Mouse (Mus musculus): ENCODE measurements around the gene Zfp84.
"Not testable (repeated sequence)": the region's sequence is repeated elsewhere in the genome, so short reads cannot be mapped to it uniquely, and the experiment has no call there.

Gene Zfp84

GRCm38 (mm10) chr7:29768090-29768900 is at the start of gene Zfp84:
Zfp84 (plus strand) TSS chr7:29768552.
- peak; percentile 92 for DNase-seq (ENCODE audit: low spot score)

- not testable (repeated sequence) for DNase-seq (ENCODE audit: low spot score)
Observed at GRCm38 (mm10) chr7:29725461-29726142, 42.8 kb upstream of the Zfp84 start.

- DNase-seq (ENCODE audit: low spot score) = not testable (repeated sequence)
Observed at GRCm38 (mm10) chr7:29726860-29727259, 41.5 kb upstream of the Zfp84 start, which contains the start of gene Catsperg2. Catsperg2 (minus strand) TSS chr7:29727032.

GRCm38 (mm10) chr7:29728055-29728454 is 40.3 kb upstream of the Zfp84 start:
- DNase-seq (ENCODE audit: low spot score) = no peak

- DNase-seq (ENCODE audit: low spot score) = no peak
Observed at GRCm38 (mm10) chr7:29742258-29742657, 26.1 kb upstream of the Zfp84 start.

- no peak for DNase-seq (ENCODE audit: low spot score)
Observed at GRCm38 (mm10) chr7:29760476-29760875, 7.9 kb upstream of the Zfp84 start.

- DNase-seq (ENCODE audit: low spot score) = no peak
Observed at GRCm38 (mm10) chr7:29764702-29765101, 3.6 kb upstream of the Zfp84 start.

GRCm38 (mm10) chr7:29767058-29767686 is 1.2 kb upstream of the Zfp84 start:
- peak; percentile 68 for DNase-seq (ENCODE audit: low spot score)

- no peak for DNase-seq (ENCODE audit: low spot score)
Observed at GRCm38 (mm10) chr7:29768980-29769379, 628 bp downstream of the Zfp84 start.

- no peak for DNase-seq (ENCODE audit: low spot score)
Observed at GRCm38 (mm10) chr7:29773503-29773902, 5.2 kb downstream of the Zfp84 start.

GRCm38 (mm10) chr7:29774371-29774770 is 6.0 kb downstream of the Zfp84 start:
- DNase-seq (ENCODE audit: low spot score) = no peak

GRCm38 (mm10) chr7:29776568-29776967 is 8.2 kb downstream of the Zfp84 start:
- DNase-seq (ENCODE audit: low spot score) = no peak

GRCm38 (mm10) chr7:29777372-29777771 is 9.0 kb downstream of the Zfp84 start:
- no peak for DNase-seq (ENCODE audit: low spot score)

GRCm38 (mm10) chr7:29783871-29784551 is 15.7 kb downstream of the Zfp84 start, which contains the start of gene Zfp30:
Zfp30 (plus strand) TSS chr7:29783998.
- peak; percentile 54 for DNase-seq (ENCODE audit: low spot score)

GRCm38 (mm10) chr7:29785023-29785422 is 16.7 kb downstream of the Zfp84 start:
- DNase-seq (ENCODE audit: low spot score) = no peak

- DNase-seq (ENCODE audit: low spot score) = no peak
Observed at GRCm38 (mm10) chr7:29785888-29786287, 17.5 kb downstream of the Zfp84 start.

GRCm38 (mm10) chr7:29792906-29793305 is 24.6 kb downstream of the Zfp84 start:
- DNase-seq (ENCODE audit: low spot score) = no peak

- no peak for DNase-seq (ENCODE audit: low spot score)
Observed at GRCm38 (mm10) chr7:29807046-29807445, 38.7 kb downstream of the Zfp84 start.

GRCm38 (mm10) chr7:29812244-29812643 is 43.9 kb downstream of the Zfp84 start:
- DNase-seq (ENCODE audit: low spot score) = no peak

GRCm38 (mm10) chr7:29814381-29814780 is 46.0 kb downstream of the Zfp84 start:
- DNase-seq (ENCODE audit: low spot score) = no peak

- no peak for DNase-seq (ENCODE audit: low spot score)
Observed at GRCm38 (mm10) chr7:29815061-29815784, 46.9 kb downstream of the Zfp84 start.
